Mouse (Mus musculus) thymus, postnatal 0 days (tissue): ENCODE results near the gene Ssu72. TPM values are rescaled to one million over a fixed set of nuclear protein-coding genes. Genes with fewer than 3 reads are reported as not detected.

Experiments used
- DNase-seq: peaks from one replicate; pipeline ENCODE4 v3.0.0-alpha.2; 2015; ENCODE audit warnings: low spot score
- polyA plus RNA-seq: library from polyadenylated mRNA; unstranded; fragments of >200 nt; fragmentation: Nextera tagmentation; extraction: Ambion mirVana; gene quantifications from 2 replicates; pipeline ENCODE4 v1.2.1, GENCODE M21; 2015

Gene Ssu72
- polyA plus RNA-seq, 1 experiment from 2014 or later: 202 TPM

DNA sequence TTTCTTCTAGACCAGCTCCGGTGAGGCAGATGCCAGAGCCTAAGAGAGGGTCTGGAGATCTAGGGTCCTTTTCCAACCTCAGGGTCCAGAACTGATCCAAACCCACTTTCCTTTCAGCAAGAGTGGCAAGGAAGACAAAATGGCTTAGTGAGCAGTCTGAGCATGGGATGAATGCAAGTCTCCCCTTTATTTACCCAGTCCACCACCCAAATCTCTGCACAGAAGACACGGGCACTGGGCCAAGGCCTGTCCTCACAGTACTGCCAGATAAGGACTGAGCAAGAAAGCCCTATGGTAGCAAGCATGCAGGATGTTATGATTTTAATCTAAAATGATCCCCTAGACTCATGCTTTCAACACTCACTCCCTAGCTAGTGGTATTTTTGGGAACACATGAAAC lies 73.2 kb downstream of the Ssu72 start:
- no peak for DNase-seq

DNA sequence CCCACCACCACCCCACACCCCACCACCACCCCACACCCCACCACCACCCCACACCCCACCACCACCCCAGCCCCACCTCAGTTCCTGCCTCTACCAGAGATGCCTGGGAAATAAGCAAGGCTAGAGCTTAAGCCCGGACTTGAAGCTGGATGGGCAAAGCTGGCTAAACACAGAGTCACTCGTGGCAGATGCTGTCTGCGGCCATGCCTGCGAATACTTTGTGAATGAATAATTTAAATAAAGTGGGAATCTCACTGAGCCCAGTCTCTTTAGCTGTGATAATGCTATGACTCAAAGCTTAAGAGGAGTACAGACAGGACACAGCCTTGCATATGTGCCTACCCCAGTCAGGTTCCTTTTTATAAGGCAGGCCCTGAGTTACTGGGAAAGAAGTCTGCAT lies 74.9 kb downstream of the Ssu72 start:
- no peak for DNase-seq

DNA sequence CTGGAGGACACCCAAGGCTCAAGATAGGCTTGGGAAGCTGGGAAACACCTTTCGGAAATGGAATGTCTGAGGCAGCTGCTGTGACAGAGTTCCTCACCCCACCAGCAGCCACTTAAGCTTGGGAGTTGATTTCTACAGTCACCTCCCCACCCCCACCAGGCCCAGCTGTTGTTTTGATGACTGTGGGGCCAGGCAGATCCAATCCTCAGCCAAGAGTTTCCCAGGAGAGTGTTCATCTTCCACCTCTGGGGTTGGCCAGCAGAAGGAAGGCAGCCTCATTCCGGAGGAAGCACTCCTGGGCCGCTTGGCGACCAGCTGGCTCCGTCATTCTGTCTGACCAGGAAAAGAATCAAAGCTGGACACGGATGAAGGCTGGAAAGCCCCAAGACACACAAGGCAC lies 76.3 kb downstream of the Ssu72 start:
- no peak for DNase-seq

Other genes with a start within 250 kb of the Ssu72 start
- gene Tmem52, start 235.7 kb upstream of the Ssu72 start, polyA plus RNA-seq: 0.79 TPM in 1 of 2 replicates, not detected in the other
- 288 and 312 TPM in 2 replicates for gene Gnb1, start 213.4 kb upstream of the Ssu72 start, polyA plus RNA-seq
- gene Nadk, start 142.4 kb upstream of the Ssu72 start, polyA plus RNA-seq: 85.1 and 92.5 TPM in 2 replicates
- gene Slc35e2, start 103.4 kb upstream of the Ssu72 start, polyA plus RNA-seq: 6.3 and 7.5 TPM in 2 replicates
- gene Cdk11b, start 79.9 kb upstream of the Ssu72 start, polyA plus RNA-seq: 65.7 and 76.3 TPM in 2 replicates
- gene Gm10563, start 59.4 kb upstream of the Ssu72 start, polyA plus RNA-seq: not detected in 2 replicates
- 7.5 and 8.3 TPM in 2 replicates for gene Mmp23, start 51.4 kb upstream of the Ssu72 start, polyA plus RNA-seq
- gene Mib2, start 35.6 kb upstream of the Ssu72 start, polyA plus RNA-seq: 14.2 and 14.4 TPM in 2 replicates
- gene Fndc10, start 10.5 kb upstream of the Ssu72 start, polyA plus RNA-seq: 4.4 and 5.2 TPM in 2 replicates
- gene Tmem240, start 30.0 kb downstream of the Ssu72 start, polyA plus RNA-seq: 1.1 and 1.4 TPM in 2 replicates
- gene Atad3a, start 56.3 kb downstream of the Ssu72 start, polyA plus RNA-seq: 61.6 and 63.9 TPM in 2 replicates
- gene Vwa1, start 69.9 kb downstream of the Ssu72 start, polyA plus RNA-seq: 8.6 and 9.0 TPM in 2 replicates
- 0.05 and 0.21 TPM in 2 replicates for gene Tmem88b, start 81.1 kb downstream of the Ssu72 start, polyA plus RNA-seq
- 0.23 and 0.42 TPM in 2 replicates for gene Ankrd65, start 85.6 kb downstream of the Ssu72 start, polyA plus RNA-seq
- 283 and 286 TPM in 2 replicates for gene Mrpl20, start 98.1 kb downstream of the Ssu72 start, polyA plus RNA-seq
- 139 and 162 TPM in 2 replicates for gene Ccnl2, start 107.7 kb downstream of the Ssu72 start, polyA plus RNA-seq
- 187 and 198 TPM in 2 replicates for gene Aurkaip1, start 126.5 kb downstream of the Ssu72 start, polyA plus RNA-seq
- gene Mxra8, start 134.9 kb downstream of the Ssu72 start, polyA plus RNA-seq: 15.1 and 18.1 TPM in 2 replicates
- 5.7 and 7.6 TPM in 2 replicates for gene Dvl1, start 142.6 kb downstream of the Ssu72 start, polyA plus RNA-seq
- gene Tas1r3, start 158.6 kb downstream of the Ssu72 start, polyA plus RNA-seq: 0.16 and 0.28 TPM in 2 replicates
- gene Cptp, start 164.6 kb downstream of the Ssu72 start, polyA plus RNA-seq: 9.4 and 11.4 TPM in 2 replicates
- 84.9 and 92.2 TPM in 2 replicates for gene Ints11, start 164.7 kb downstream of the Ssu72 start, polyA plus RNA-seq
- gene Pusl1, start 187.0 kb downstream of the Ssu72 start, polyA plus RNA-seq: 39.9 and 42.5 TPM in 2 replicates
- gene Acap3, start 187.0 kb downstream of the Ssu72 start, polyA plus RNA-seq: 9.7 and 11.6 TPM in 2 replicates
- gene Ube2j2, start 239.0 kb downstream of the Ssu72 start, polyA plus RNA-seq: 117 and 128 TPM in 2 replicates